Mouse (Mus musculus) CD8-positive naive resting alpha-beta T cell, adult 2 months (primary cell): ENCODE data around the gene Gpx4.
A peak's percentile ranks its signal among the peaks of the same experiment; 100 is the strongest.
"Not testable (repeated sequence)": the region's sequence is repeated elsewhere in the genome, so short reads cannot be mapped to it uniquely, and the experiment has no call there.

Experiments used
- DNase-seq, 2 experiments: peaks; one replicate each; pipeline ENCODE4 v3.0.0; 2022; ENCODE audit warnings: low read depth in 2 of 2, low spot score in 2 of 2

Gpx4 gene

DNA sequence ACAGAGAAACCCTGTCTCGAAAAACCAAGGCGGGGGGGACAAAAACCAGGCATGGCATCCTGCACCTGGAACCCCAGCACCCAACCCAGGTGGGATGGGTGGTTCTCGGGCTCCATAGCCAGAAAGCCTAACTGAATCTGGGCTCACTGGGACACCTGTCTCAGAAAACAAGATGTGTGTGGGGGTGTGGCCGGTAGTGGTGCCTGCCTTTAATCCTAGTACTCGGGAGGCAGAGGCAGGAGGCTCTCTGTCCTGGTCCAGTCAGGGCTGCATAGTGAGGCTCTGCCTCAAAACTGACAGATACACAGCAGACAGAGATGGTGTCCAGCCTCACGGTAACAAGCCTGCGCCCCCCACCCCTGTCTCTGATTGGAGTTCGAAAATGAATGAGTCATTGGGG is 24.2 kb upstream of the Gpx4 start:
- no peak for DNase-seq

DNA sequence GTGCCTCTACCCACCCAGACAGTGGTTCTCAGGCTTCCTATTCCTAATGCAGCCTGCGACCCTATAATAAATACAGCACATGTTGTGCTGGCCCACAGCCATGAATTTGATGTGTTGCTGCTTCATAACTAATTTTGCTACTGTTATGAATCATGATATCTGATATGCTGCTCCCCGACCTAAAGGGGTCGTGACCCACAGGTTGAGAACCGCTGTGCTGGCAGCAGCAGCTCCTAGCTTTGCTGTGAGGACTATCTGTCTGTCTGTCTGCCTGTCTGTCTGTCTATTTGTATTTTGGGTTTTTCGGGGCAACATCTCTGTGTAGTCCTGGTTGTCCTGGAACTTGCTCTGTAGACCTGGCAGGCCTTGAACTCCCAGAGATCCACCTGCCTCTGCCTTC is 23.2 kb upstream of the Gpx4 start:
- DNase-seq, result no peak

DNA sequence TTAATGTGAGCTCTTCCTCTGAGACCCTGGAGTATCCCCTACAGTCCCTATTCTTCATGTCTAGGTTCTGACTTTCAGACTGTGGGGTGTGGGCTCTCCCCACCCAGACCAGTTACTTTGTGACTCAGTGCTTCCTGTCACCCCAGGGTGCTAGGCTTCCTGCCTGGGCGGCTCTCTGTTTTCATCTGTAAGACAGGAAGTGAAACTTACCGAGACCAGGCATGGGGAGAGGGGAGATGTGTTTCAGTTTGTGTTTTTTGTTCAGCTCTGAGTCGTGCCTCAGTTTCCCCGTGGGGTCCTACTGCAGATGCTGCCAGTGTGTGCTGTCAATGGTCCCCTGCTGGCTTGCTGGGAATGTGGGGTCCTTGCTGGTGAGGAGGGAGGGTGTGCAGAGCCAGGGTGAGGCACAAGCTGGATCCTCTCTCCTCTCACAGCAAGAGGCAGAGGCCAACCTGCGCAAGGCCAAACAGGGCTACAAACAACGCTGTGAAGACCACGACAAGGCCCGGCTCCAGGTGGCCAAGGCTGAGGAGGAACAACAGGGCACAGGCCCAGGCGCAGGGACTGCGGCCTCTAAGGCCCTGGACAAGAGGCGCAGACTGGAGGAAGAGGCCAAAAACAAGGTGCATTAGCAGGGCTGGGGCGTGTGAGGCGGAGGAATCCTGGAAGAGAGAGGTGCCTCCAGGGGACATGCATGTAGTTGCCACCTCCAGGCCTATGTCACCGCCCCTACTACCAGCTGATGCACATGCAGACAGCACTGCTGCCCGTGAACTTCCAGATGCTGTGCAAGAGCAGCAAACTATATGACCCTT is 22.5 kb upstream of the Gpx4 start:
- DNase-seq, result peak; percentile 69 to 80

DNA sequence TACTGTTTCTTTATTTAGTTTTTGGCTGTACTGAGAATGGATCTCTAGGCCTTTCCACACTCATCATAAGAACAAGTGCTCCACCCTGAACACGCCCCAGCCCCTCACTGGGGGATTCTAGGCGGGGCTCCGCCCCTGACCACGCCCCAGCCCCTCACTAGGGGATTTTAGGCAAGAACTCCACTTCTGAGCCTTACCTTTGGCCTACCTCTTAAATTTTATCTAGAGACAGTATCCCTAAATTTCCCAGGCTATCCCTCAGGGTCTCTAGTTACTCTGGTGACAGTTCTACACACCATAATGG is 22.0 kb upstream of the Gpx4 start:
- no peak for DNase-seq

DNA sequence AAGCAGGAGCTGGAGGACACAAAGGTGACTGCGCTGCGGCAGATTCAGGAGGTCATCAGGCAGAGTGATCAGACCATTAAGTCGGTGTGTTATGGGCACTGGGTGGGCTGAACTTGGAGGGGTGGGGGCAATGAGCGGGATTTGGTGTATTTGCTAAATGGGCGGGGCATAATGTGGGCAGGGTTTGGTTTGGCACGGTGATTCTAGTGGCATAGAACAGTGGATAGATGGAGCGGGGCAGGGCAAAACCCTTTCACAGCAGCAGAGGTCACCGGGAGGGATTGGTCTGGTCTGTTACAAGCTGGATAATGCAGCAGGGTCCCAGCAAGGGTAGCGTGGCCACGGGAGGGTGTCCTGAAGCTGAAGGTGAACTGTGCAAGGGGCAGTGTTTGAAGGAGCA is 21.5 kb upstream of the Gpx4 start:
- no peak for DNase-seq

DNA sequence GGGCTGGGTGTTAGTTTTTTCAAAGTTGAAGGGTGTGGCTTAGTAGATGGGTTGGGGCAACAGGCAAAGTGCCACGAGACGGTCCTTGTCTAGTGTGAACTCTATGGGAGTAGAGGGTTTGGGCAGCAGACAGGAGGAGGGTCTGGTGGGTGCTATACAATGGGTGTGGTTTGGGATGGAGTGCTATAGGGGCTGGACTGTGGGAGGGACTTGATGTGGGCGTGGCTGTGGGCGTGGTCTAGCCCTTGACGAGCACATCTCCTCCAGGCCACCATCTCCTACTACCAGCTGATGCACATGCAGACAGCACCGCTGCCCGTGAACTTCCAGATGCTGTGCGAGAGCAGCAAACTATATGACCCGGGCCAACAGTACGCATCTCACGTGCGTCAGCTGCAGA is 21.1 kb upstream of the Gpx4 start:
- DNase-seq, result no peak

DNA sequence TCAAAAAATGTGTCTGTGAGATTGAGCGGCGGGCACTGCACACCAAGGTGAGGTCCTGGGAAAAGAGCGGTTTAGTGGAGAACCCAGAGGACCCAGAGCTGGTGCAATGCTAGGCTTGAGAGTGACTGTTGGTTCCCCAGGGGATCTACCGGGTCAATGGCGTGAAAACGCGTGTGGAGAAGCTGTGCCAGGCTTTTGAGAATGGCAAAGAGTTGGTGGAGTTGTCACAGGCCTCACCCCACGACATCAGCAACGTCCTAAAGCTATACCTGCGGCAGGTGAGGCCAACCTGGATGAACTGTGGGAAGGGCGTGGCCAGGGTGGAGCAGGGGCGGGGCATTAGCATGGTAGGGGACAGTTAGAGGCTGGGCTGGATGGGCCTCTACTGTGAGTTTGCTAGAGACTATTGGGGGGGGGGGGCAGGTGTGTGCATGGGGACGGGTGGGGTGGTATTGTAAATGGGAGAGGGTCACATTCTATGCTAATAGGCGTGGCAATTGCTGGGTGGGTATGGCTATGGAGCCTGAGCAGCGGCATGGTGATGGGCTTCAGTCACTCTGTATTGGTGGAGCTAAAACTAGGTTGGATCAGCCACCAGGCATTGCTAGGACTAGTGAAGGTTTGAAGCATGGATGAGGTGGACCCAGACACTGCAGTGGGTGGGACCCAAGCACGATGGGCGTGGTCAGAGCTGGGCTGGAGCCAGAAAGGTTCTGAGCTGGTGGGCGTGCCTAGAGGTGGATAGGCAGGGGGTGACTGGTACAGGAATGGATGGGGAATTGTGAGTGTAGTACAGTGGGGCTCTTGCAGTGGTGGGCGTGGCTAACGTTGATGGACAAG is 19.1 kb upstream of the Gpx4 start:
- no peak for DNase-seq

DNA sequence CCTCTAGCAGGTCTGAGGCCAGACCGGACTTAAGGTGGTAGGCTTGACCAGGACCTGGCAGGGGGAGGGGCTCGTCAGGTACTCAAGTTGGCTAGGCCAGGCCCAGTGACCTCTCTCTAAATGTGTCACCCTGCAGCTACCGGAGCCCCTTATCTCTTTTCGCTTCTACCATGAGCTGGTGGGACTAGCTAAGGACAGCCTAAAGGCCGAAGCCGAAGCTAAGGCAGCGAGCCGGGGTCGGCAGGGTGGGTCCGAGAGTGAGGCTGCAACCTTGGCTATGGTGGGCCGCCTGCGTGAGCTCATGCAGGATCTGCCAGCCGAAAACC is 18.5 kb upstream of the Gpx4 start:
- no peak for DNase-seq

DNA sequence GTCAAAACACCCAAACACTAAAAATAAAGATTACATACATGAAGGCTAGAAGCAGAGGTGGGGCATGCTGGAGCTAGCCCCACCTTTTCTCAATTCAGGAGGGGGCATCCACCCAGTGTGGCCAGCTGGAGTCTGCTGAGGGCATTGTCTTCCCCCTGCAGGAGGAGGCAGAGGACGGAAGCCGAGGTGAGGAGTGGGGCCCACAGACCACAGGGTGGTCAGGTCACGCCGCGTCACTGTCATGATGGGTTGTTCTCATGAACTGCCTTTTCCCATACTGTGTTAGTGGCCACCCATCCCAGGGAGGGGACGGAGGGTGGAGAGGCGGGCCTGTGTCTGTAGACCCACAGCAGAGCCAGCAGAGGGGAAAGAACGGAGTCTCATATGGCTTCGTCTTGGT is 16.8 kb upstream of the Gpx4 start:
- no peak for DNase-seq

DNA sequence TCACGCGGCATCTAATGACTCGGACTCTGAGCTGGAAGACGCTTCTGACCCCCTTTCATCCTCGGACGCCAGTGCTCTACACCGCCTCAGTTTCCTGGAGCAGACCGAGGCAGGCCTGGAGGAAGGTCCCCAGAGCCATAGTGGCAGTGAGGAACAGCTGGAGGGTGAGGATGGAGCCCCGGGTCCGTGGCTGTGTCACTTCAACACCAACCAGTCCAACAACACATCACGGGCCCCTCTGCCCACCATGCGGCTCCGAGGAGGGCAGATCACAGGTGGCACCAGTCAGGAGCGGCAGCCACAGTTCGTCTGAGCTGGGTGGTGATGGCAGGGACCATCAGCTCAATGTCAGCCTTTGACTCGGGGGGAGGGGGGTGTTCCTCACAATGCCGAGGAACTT is 16.2 kb upstream of the Gpx4 start:
- DNase-seq, result no peak

DNA sequence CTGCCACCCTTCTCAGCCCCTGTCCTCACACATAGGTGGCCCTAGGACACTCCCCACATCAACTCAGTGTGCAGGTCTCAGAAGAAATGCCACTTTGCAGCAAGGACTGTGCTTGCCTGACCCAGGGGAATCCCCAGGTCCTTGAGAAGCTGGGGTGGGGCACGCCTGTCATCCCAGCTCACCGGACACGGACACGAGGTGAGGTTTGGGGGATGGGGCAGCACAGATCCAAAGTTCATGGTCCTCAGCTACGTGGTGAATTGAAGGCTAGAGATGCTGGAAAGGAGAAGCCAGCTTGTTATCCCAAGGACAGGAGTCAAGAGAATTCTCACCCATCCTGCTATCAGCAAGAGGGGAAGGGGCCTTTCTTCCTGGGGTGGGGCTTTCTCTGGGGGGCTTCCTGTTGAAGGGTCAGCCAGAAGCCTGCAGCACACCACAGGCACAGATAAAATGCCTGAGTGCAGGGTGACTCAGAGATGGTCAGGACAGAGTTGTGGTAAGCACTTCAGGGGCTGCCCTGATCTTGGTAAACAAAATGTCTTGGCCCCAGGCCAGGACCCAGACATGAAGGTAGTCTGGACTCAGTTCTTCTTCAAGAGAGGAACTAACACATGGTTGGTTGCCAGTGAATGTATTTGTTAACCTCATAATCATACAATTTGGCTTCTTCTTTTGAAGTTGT is 14.0 kb upstream of the Gpx4 start:
- peak; percentile 48 to 66 for DNase-seq

DNA sequence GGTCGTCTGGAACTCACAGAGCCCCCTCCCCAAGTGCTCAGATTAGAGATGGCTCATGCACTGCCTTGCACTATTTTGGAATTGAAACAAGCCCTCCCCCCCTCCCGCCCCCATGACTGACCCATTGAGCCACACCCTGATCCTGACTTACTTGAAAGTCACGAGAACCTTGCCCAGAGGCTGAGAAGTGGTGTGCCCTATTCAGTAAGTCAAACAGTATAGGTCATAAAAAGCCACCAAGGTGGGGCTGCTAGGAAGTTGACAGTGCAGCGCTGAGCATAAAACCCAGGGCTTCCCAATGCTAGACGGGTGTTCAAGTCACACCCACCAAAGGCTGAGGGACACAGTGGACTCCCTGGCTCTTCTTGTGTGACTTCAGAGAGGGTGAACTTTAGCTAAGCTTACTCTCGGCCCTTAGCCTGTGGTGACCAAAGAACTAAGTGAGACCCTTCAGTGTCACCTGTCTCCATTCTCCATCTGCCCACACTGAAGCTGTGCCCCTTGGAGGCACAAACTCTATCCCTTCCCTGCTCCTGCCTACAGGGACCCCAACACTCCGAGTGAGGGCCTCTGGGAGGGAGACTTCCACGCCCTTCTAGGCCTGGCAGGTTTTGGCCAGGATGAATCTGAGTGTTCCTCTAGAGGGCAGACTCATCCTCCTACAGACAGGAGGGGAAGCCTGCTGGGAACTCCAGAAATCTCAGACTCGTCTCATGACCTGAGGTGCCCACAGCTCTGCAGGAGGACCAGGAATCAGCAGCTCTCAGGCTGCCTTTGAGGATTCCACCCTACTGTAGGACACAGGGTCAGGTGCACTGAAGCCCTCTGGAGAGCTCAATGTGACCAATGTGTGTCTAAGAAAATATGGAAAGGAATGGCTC is 13.2 kb upstream of the Gpx4 start:
- DNase-seq, result no peak

DNA sequence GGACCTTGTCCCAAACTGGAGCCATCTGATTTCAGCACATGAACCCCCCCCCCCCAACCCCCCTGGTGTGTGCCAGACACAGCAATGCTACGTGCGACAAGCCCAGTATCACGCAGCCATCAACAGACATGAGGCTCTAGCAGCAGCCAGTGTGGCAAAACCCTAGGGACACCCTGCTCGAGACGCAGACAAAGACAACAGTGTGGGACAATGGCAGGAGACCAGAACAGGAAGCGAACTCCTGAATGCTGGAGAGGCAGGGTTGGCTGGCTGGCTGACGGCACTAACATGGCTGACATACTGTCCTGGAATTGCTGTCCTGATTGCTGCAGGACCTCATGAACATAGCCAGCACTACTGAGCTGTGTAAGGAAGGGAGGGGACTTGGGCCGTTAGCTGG is 11.8 kb upstream of the Gpx4 start:
- DNase-seq, result no peak

DNA sequence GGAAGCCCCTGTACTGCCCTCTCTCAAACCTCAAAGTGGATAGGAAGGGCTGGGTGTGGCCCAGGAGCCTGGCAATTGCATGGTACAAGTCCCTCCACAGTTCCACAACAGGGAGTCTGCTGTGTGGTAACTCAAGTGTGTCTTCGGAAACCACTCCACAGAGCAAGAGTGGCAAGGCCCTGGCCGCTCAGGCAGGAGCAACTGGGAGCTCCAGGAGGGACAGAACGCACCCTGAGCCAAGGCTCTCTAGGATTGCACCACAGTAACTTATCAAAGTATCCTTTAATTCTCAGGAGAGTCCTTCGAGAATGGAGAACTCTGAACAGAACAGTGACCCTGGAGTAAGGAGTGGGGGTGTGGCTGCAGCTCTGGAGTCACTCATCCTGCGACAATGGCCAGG is 11.3 kb upstream of the Gpx4 start:
- no peak for DNase-seq

DNA sequence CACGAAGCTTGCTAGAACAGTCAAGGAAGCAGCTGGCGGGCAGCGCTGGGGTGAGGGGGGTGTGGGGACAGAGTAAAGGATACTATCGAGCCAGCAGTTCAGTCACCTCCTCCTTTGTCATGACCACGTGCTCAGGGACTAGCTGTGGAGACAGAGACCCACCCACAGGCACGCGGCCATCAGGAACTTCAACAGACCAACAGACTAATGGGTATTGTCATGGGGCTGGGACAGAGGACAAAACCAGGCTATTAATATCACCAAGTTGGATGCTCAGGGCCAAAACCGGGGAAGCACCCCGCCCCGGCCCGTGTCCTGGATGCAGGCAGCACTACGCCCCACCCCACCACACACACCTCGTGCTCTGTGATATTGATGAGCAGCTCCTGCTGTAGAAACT is 10.1 kb upstream of the Gpx4 start:
- no peak for DNase-seq

DNA sequence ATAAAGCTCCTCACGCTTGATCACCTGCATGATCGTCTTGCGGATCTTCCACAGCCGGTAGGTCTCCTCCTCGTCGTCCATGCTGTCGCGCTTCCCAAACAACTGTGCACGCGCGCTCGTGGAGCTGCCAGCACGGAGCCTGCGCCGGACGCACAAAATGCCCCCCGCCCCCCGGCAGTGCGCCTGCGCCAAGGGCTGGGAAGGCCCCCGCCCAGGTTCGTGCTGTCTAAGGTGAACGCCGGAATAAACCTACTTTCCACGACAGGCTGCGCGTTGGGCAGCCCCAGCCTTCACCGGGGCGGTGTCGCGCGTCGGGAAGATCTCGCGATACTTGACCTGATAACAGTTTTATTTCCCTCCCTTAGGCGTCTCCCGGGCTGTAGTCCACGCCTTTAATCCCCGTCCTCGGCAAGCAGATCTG is 7.4 kb upstream of the Gpx4 start, which contains the start of gene Polr2e:
Gene Polr2e (minus strand): TSS at position 237 of the 421 bp plus-strand sequence.
- DNase-seq, result peak; percentile 99

DNA sequence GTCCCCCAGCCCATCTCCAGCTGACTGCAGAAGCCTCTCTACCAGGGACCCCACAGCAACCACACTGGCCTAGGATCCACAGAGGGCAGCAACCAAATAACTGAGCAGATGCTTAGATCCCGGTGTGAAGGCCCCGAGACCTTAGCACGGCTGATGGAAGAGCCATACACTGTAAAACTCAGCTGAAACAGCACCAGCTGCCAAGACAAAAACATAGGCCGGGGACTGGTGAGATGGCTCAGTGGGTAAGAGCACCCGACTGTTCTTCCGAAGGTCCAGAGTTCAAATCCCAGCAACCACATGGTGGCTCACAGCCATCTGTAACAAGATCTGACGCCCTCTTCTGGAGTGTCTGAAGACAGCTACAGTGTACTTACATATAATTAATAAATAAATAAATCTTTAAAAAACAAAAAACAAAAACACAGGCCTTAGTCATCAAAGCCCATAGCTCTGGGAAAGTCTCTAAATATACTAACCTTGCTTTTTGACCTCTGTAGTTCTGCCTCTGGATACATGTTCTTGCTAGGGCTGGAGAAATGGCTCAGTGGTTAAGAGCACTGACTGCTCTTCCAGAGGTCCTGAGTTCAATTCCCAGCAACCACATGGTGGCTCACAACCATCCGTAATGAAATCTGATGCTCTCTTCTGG is 5.4 kb upstream of the Gpx4 start:
- DNase-seq, result not testable (repeated sequence)

DNA sequence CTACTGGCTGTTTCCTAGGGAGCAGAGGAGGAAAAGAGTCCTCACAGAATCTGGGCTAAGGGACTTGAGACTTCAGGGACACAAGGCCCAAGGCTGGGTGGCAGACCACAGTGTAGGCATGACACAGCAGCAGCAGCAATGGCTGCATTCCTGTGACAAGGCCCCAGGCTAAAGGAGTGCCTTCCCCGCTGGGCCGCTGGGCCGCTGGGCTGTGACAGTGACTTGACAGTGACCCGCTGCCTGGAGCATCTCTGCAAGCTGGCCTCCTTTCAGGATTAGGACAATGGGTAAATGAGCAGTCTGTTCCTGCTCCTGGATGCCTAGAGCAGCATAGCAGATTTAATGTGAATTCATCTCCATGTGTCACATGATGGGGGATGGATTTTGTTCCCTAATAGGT is 2.9 kb upstream of the Gpx4 start:
- DNase-seq, result no peak

DNA sequence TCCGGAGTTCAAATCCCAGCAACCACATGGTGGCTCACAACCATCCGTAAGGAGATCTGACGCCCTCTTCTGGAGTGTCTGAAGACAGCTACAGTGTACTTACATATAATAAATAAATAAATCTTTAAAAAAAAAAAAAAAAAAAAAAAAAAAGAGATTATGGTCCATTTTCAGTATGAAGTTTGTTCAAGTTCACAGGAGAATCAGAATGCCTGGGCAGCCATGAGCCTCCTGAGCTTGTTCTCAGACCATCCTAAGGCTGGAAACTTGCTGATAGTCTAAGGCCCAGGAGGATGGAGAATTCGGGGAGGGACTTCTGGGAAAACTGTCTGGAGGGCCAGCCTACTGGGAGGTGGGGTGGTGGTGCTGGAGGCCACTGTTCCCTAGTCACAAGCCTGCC is 1.6 kb upstream of the Gpx4 start:
- DNase-seq, result not testable (repeated sequence)

DNA sequence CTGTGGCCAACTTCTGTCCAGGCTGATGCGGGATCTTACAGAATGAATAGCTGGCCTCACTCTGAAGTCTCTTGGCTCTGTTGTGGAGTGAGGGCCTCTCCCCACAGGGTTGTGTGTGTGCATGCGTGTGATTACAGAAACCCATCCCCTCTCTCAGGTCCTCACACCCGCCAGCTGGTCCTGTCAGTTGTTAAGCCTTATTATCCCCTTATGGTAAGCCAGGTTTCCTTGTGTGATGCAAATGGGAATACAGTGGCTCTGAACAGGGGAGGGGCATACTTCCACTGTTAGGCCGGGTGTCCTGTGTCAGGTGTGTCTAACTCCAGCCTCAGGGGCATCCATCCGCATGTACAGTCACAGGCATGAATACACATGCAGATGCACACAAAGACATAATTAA is 1.2 kb upstream of the Gpx4 start:
- no peak for DNase-seq

DNA sequence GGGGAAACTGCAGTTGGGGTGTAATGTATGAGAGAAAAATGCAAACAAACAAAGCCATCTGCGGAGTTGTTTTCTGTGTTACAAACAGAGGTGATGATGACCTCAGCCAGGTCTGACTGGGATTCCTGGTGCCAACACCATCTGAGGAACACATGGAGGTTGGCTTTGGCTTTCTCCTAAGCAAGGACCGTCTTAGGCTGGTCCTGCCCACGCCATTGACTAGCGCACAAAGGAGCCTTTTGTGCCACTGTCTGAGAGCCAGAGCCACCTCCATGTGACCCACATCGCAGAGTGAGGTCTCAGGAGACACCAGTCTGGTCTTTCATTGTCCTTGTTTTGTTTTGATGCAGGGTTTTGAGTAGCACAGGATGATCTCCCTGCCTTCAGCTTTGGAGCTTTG is 1.4 kb downstream of the Gpx4 start:
- DNase-seq, result no peak
